Mouse (Mus musculus) hindbrain, embryonic 11.5 days (tissue): Measurements from ENCODE around the gene Heatr3. TPM values are rescaled to one million over a fixed set of nuclear protein-coding genes. Genes with fewer than 3 reads are reported as not detected.
A peak's percentile ranks its signal among the peaks of the same experiment; 100 is the strongest.

ENCODE experiments used
- ATAC-seq: fragments of 200-750 bp; cut with Nextera tagmentation; 2 replicates; pipeline ENCODE4 v1.8.0; 2017; ENCODE audit warnings: mild to moderate bottlenecking, moderate TSS enrichment, moderate library complexity; ENCODE audit not compliant: low FRiP score
- DNase-seq: peaks from one replicate; pipeline ENCODE4 v3.0.0-alpha.2; 2015; ENCODE audit warnings: low spot score
- H3K27ac ChIP-seq: fragments of 300-500 bp; sonication (generic); 2 replicates; pipeline ENCODE4 v1.5.1; 2014; ENCODE audit warnings: mild to moderate bottlenecking, low read depth, low read length
- H3K27me3 ChIP-seq: fragments of 300-500 bp; sonication (generic); 2 replicates; pipeline ENCODE4 v1.6.1; 2014; ENCODE audit warnings: mild to moderate bottlenecking, low read length, moderate library complexity, mixed read lengths; ENCODE audit not compliant: control insufficient read depth, insufficient read depth
- H3K36me3 ChIP-seq: fragments of 300-500 bp; sonication (generic); 2 replicates; pipeline ENCODE4 v1.6.1; 2014; ENCODE audit warnings: mild to moderate bottlenecking, low read length, moderate library complexity, mixed read lengths; ENCODE audit not compliant: control insufficient read depth, insufficient read depth
- H3K4me1 ChIP-seq: fragments of 300-500 bp; sonication (generic); replicated peaks from 2 replicates; pipeline ENCODE4 v1.6.1; 2014; ENCODE audit warnings: low read length, mixed read lengths; ENCODE audit not compliant: control insufficient read depth, insufficient read depth
- H3K4me2 ChIP-seq: fragments of 300-500 bp; sonication (generic); replicated peaks from 2 replicates; pipeline ENCODE4 v1.6.1; 2014; ENCODE audit warnings: mild to moderate bottlenecking, low read depth, low read length
- H3K4me3 ChIP-seq: fragments of 300-500 bp; sonication (generic); 2 replicates; pipeline ENCODE4 v1.5.1; 2014; ENCODE audit warnings: low read depth, low read length
- H3K9ac ChIP-seq: fragments of 300-500 bp; sonication (generic); 2 replicates; pipeline ENCODE4 v1.6.1; 2014; ENCODE audit warnings: low read depth, low read length
- H3K9me3 ChIP-seq: fragments of 300-500 bp; sonication (generic); 2 replicates; pipeline ENCODE4 v1.6.1; 2016; ENCODE audit warnings: low read length; ENCODE audit not compliant: control insufficient read depth
- WGBS: fragments of 180-500 bp; shearing (Covaris S2); extraction: QIAGEN DNeasy Blood & Tissue Kit; methylation state at CpG from one replicate; pipeline ENCODE4 v1.1.7; 2014; 5-methylcytosine and 5-hydroxymethylcytosine counted together
- polyA plus RNA-seq: library from polyadenylated mRNA; unstranded; fragments of >200 nt; fragmentation: Nextera tagmentation; extraction: Ambion mirVana; gene quantifications from 2 replicates; pipeline ENCODE4 v1.2.1, GENCODE M21; 2014

Gene Heatr3
- polyA plus RNA-seq, 1 experiment from 2014 or later, result 47.9 TPM

DNA sequence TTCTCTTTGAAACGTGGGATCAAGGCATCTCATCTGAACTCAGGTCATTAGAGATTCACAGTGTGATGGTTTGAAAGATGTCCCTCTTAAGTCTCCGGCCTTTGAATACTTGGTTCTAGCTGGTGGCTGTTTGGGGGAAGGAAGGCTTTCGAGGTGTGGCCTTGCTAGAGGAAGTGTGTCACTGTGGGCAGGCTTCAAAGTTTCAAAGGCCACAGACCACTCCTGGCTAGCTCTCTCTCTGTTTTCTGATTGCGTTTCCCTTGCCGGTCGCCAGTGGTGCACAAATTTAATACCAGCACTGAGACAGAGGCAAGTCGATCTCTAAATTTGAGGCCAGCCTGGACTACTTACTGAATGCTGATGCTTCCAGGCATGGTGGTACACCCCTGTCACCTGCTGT is 37.6 kb downstream of the Heatr3 start:
- no peak overlapping the region for H3K27ac ChIP-seq
- H3K9ac ChIP-seq, result no peak overlapping the region
- H3K4me3 ChIP-seq, result no peak overlapping the region
- no peak overlapping the region for H3K4me2 ChIP-seq
- H3K36me3 ChIP-seq, result no peaks in the 10 kb centered on the region
- ATAC-seq, result no peak
- H3K4me1 ChIP-seq, result no peaks in the 10 kb centered on the region
- no peak for DNase-seq
- no peaks in the 10 kb centered on the region for H3K9me3 ChIP-seq
- 90% methylated on average over 7 of the region's 7 CpGs for WGBS
- H3K27me3 ChIP-seq, result no peaks in the 10 kb centered on the region

DNA sequence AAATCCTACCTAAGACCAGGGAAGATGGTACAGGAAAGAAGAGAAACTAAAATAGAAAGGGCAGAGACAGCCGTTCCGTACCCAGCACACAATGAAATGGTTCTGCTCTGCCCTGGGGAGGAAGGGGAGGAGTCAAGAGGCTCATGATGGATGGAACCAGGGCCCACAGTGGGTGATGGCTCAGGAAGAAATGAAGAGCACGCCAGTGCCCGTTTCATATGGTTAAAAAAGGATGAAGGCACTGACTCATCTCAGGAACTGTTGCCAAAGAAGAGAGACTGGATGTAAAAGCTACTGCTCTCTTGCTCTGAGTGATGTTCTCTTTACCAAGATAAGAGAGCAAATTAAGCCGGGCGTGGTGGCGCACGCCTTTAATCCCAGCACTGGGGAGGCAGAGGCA is 39.6 kb downstream of the Heatr3 start:
- no peaks in the 10 kb centered on the region for H3K9me3 ChIP-seq
- H3K4me2 ChIP-seq, result no peak overlapping the region
- H3K36me3 ChIP-seq, result no peaks in the 10 kb centered on the region
- no peak overlapping the region for H3K27ac ChIP-seq
- no peak overlapping the region for H3K4me3 ChIP-seq
- ATAC-seq (no peak), DNase-seq (no peak)
- WGBS, result 90% methylated on average over 8 of the region's 8 CpGs
- H3K27me3 ChIP-seq, result no peaks in the 10 kb centered on the region
- no peaks in the 10 kb centered on the region for H3K4me1 ChIP-seq
- no peak overlapping the region for H3K9ac ChIP-seq

DNA sequence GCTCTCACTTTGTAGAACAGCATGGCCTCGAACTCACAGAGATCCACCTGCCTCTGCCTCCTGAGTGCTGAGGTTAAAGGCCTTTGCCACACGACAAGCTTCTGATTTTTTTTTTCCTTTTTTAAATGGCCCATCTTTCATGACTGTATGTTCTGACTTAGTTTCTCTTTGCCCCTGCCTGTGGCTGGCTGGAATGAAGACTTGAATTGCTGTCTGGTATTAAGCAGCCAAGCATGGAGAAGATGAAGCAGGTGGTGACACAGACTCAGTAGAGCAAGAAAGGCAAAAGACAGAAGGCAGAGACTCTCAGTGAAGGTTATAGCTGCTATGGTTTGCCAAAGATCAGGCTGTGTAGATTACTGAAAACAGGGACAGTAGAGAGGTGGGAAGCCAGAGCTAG is 45.5 kb downstream of the Heatr3 start:
- Histone ChIP-seq H3K4me2 (no peak overlapping the region), H3K4me1 (no peaks in the 10 kb centered on the region), H3K9me3 (no peaks in the 10 kb centered on the region), H3K9ac (no peak overlapping the region), H3K4me3 (no peak overlapping the region), H3K27me3 (no peaks in the 10 kb centered on the region), H3K36me3 (no peaks in the 10 kb centered on the region), H3K27ac (no peak overlapping the region)
- no peak for DNase-seq
- 91% methylated on average over 2 of the region's 2 CpGs for WGBS
- ATAC-seq, result no peak

- no peak overlapping the region for H3K4me3 ChIP-seq
- no peaks in the 10 kb centered on the region for H3K9me3 ChIP-seq
- no peak for ATAC-seq
- no peaks in the 10 kb centered on the region for H3K4me1 ChIP-seq
- 85% methylated on average over 1 of the region's 1 CpGs for WGBS
- H3K4me2 ChIP-seq, result no peak overlapping the region
- no peak overlapping the region for H3K27ac ChIP-seq
- DNase-seq, result no peak
- H3K36me3 ChIP-seq, result no peaks in the 10 kb centered on the region
- H3K9ac ChIP-seq, result no peak overlapping the region
- H3K27me3 ChIP-seq, result no peaks in the 10 kb centered on the region
Measured at GRCm38 (mm10) chr8:88184914-88185313, 47.3 kb downstream of the Heatr3 start.

GRCm38 (mm10) chr8:88185716-88186115 is 48.1 kb downstream of the Heatr3 start:
- no peaks in the 10 kb centered on the region for H3K27me3 ChIP-seq
- no peak overlapping the region for H3K27ac ChIP-seq
- no peak for ATAC-seq
- H3K4me1 ChIP-seq, result no peaks in the 10 kb centered on the region
- no peaks in the 10 kb centered on the region for H3K36me3 ChIP-seq
- WGBS, result 86% methylated on average over 6 of the region's 6 CpGs
- no peak for DNase-seq
- H3K9ac ChIP-seq, result no peak overlapping the region
- no peak overlapping the region for H3K4me2 ChIP-seq
- H3K4me3 ChIP-seq, result no peak overlapping the region
- H3K9me3 ChIP-seq, result no peaks in the 10 kb centered on the region

DNA sequence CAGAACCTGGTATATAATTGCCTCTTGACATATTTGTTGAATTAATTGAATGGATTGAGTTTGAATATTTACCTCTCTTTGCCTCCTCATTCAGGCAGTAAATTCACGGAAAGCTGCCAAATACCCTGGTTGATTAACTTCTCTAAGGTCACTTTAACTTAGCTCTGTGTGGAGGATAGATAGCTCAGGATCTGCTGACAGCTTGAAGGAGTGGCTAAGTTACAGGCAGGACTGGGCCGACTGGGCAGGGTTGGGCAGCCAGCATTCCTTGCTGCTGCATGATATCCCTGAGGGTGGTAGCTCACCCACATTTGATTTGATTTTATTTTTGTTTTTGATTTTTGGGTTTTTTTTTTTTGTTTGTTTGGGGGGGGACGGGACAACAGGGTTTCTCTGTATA is 59.7 kb downstream of the Heatr3 start:
- no peak overlapping the region for H3K9ac ChIP-seq
- ATAC-seq, result no peak

GRCm38 (mm10) chr8:88198551-88198944 is 60.9 kb downstream of the Heatr3 start:
- H3K9me3 ChIP-seq, result no peaks in the 10 kb centered on the region
- DNase-seq, result no peak
- H3K4me3 ChIP-seq, result peak overlapping the region; percentile 81
- WGBS, result under 1% methylated on average over 10 of the region's 10 CpGs
- H3K36me3 ChIP-seq, result no peaks in the 10 kb centered on the region
- peak overlapping the region; percentile 87 for H3K9ac ChIP-seq
- no peak for ATAC-seq
- H3K4me1 ChIP-seq, result peaks cover 10% of the 10 kb centered on the region
- peak overlapping the region; percentile 93 for H3K27ac ChIP-seq
- H3K27me3 ChIP-seq, result no peaks in the 10 kb centered on the region
- peak overlapping the region; percentile 72 for H3K4me2 ChIP-seq

More for the DNA sequence above, 59.7 kb downstream of the Heatr3 start:
- Histone ChIP-seq H3K4me3 (no peak overlapping the region), H3K4me2 (no peak overlapping the region), H3K36me3 (no peaks in the 10 kb centered on the region), H3K4me1 (peaks cover 8% of the 10 kb centered on the region), H3K27me3 (no peaks in the 10 kb centered on the region), H3K9me3 (no peaks in the 10 kb centered on the region), H3K27ac (no peak overlapping the region)
- 59% methylated on average over 3 of the region's 3 CpGs for WGBS
- DNase-seq, result no peak

GRCm38 (mm10) chr8:88198945-88199571 is 61.4 kb downstream of the Heatr3 start, which contains the start of gene Tent4b:
Tent4b (plus strand) TSS chr8:88199213.
- Histone ChIP-seq H3K4me2 (peak within 1 kb of the TSS; percentile 72), H3K27ac (peak within 1 kb of the TSS; percentile 93), H3K36me3 (no peaks in the 10 kb centered on the region), H3K4me1 (peaks cover 10% of the 10 kb centered on the region), H3K9ac (peak within 1 kb of the TSS; percentile 87), H3K9me3 (no peaks in the 10 kb centered on the region), H3K27me3 (no peaks in the 10 kb centered on the region), H3K4me3 (peak within 1 kb of the TSS; percentile 81)
- WGBS, result under 1% methylated on average over 75 of the region's 97 CpGs
- ATAC-seq (peak; percentile 94), DNase-seq (peak; percentile 94)
